Mouse (Mus musculus) heart, postnatal 0 days (tissue): ENCODE results near the gene Sesn3.

Source experiments
- CTCF ChIP-seq: IDR thresholded peaks from 2 replicates; pipeline ENCODE4 v1.5.1; 2016; ENCODE audit warnings: antibody characterized with exemption, control low read depth, low read depth
- EP300 ChIP-seq: IDR thresholded peaks from 2 replicates; pipeline ENCODE4 v1.6.1; 2016; ENCODE audit warnings: antibody characterized with exemption, low read depth

DNA sequence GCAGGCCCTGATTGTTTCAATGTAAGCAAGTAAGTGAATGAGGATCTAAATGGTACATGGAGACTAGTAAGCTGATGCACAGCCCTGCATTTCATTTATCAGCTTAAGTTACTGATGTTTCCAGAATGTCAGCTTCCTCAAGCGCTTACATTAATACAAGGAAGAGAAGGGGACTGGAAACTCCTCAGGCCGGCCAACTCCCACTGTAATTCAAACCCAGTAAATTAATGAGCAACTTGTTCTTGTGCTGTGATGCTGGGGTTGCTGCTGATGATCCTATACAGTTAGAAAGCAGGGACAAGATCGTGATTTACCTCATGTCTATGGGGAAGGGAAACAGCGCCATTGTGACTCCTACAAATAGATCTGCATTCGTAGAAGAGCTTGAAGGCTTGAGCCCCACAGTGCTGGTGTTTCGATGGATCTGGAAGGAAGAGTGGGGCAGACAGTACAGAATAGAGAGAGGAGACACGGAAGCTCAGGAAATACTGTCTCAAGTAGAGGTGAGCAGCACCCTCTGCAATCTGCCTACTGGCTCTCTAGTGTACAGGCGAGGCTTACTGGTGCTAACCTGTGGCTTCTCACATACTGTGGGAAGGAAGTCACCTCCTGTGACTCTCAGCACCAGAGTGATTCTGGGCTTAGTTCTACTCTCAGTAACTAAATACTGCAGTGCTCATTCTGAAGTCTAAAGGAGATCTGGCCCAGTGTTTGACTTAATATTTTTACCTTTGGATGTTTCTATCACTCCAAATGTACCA lies 21.0 kb downstream of the Sesn3 start:
- TF ChIP-seq CTCF (no peak), EP300 (no peak)
